Mouse (Mus musculus): ENCODE data around the gene Gm10985. TPM values are rescaled to one million over a fixed set of nuclear protein-coding genes. Genes with fewer than 3 reads are reported as not detected.

Gm10985 gene
- polyA plus RNA-seq (2012; rRNA removed): not detected in 2 replicates

DNA sequence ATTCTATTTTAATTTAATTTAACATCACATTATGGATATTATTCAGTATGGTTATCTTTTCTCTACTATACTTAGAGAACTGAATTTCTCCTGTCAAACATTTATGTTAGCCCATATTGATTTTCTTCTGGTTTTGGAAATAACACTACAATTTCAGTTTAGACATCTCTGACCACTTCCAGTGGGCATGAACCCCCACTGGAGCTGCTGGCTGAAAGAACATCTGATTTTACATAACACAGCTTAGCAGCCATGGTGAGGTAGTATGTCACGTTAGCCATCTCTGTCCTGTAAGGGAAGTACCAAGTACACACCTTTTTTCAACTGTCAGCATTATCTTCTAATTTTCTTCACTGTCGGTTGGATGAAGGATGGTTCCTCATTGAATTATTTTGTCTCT, at the start of gene Gm10985:
Gene Gm10985 (plus strand): TSS at position 301 of the 400 bp plus-strand sequence.
- DNase-seq (ENCODE audit: low spot score): no peak

DNA sequence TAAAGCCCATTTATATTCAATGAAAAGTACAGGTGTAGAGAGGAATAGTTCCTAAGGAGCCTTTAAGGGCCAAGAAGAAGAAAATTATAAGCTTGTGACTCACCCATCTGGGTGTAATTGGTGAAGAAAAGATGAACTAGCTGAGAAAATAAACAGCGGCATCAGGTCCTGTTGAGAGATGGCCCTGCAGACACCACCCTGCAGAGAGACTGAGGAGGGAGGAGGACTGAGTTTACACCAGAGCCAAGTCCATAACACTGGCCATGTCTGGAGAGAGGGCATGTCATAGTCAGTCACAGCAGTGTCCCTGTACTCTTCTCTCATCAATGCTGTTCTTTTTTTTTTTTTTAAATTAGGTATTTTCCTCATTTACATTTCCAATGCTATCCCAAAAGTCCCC, 48.0 kb upstream of the Gm10985 start:
- DNase-seq (ENCODE audit: low spot score): no peak

DNA sequence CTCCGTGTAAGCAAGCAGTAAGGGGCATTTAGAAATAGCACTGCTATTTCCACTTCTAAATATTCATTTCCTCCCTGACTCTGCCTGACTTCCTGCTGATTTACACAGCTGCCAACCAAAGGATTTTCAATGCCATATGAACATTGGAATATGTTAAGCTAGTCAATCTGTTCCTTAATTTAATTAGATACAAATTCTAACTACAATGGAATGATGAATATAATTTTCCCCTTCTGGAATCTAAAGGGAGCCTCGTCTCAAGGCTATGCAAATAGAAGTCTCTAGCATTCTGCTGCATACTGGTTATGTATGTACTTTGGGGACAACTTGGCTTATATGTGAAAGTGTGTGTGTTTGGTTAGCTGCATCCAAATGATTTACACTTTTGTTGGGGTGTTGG, 45.2 kb upstream of the Gm10985 start:
- no peak for DNase-seq (ENCODE audit: low spot score)

DNA sequence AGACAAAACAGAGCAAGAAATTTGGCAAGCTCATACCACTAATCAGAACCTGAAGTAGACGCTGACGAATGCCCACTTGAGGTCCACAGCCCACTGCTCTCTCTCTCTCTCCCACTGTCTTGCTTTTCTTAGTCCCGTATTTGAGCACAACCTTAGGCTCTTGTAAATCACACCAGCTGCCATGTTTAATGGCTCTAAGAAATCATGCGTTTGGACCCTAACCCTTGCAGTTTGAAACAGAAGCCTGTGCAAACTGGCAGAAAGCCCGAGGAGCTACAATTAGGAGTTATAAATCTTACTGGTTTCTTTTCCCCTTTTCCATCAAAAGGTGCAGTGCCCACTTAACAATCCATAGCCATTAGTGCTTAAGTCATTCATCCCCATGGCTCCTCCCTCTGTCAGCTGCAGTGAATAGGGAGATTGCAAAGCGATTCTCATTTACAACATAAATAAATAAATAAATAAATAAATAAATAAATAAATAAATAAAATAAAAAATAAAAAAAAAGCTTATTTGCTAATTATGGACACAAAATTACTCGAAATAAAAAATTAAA, 31.4 kb upstream of the Gm10985 start:
- DNase-seq (ENCODE audit: low spot score): no peak

DNA sequence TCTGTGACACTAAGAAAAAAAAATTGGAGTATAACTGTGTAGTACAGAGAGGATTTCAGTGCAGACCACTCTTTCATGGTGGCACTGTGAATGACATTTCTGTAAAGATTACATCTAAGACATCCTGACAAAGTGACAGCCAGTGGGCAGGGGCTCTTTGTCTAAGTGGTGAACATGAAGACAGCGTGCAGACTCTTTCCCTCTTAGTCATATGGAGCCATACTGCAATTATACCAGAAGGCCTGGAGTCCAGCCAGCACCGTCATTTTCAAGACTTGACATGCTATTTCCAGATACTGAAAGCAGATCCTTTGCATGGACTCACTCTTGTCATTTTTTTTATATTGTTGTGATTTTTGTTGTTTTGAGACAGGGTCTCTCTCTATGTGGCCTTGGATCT, 10.6 kb upstream of the Gm10985 start:
- no peak for DNase-seq (ENCODE audit: low spot score)

DNA sequence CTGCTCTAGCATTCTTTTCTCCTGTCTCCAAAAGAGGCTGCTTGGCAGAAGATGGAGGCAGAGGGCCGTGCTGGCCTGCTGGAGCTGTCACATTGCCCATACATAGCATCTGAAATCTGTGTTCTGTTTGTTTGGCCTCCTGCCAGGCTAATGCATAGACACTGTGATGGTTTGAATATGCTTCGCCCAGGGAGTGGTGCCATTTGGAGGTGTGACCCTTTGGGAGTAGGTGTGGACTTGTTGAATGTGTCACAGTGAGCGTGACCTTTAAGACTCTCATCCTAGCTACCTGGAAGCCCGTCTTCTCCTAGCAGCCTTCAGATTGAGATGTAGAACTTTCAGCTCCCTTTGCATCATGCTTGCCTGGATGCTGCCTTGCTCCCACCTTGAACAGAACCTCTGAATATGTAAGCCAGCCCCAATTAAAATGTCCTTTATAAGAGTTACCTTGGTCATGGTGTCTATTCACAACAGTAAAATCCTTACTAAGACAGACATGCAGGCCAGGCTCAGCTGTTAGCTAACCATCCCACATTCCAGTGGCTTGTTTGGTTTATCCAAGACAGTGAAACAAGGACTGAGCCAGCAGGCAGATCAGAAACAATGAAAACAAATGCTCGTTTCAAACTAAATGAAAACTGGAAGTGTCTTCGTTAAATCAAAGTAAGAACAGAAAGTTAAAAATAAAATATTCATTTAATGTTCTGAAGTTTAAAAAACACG, 1.5 kb downstream of the Gm10985 start:
- DNase-seq (ENCODE audit: low spot score): no peak

DNA sequence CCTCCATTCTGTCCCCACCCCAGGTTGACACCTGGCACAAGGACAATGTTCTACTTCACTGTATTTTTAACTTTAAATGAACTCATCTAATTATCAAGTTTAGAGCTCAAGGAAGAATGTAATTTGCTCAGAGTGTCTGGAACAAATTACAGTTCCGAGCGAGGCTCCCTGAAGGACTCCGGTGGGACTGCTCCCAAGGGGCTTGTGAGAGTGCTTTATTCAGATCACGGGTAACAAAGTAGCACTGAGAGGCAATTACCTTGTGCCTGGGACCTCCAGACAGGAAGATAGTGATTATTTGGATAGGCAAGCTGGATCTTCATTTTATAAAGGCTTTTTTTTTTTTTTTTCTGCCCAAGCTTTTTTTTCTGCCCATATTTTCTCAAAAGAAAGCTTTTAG, 2.8 kb downstream of the Gm10985 start:
- no peak for DNase-seq (ENCODE audit: low spot score)

DNA sequence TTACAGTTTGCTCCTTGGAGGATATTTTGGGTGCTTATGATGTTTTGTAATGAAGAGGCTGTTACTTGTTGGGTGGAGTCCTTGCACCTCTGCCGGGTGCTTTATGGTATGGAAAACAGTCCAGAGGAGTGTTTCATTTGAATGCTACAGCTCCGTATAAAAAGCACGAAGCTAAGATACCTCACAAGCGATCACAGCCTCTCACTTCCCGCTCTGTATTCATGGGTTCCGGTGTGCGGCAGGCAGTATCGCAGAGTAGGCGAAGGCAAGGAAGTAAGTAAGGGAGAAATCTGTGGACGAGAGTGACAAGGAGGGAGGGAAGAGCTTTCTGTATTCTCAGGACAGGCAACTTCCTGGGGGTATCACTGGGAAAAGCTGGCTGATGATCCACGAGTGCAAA, 3.4 kb downstream of the Gm10985 start:
- DNase-seq (ENCODE audit: low spot score): no peak

DNA sequence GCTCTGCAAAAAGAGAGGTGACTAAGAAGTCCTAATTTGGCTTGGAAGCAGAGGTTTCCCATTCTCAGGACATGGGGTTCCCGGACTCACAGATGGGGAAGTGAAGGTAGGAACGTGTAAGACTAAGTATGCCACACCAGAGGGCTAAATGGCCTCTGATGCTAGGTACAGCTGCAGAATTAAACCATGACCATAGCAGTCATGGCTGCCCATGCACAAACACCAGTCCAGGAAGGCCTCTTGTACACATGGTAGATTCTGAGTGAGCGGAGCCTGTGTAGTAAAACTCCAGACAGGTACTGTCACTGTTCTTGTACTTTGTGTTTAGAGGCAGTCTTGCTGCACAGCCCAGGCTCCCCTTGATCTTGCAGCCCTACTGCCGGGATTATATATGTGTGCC, 9.4 kb downstream of the Gm10985 start:
- no peak for DNase-seq (ENCODE audit: low spot score)

DNA sequence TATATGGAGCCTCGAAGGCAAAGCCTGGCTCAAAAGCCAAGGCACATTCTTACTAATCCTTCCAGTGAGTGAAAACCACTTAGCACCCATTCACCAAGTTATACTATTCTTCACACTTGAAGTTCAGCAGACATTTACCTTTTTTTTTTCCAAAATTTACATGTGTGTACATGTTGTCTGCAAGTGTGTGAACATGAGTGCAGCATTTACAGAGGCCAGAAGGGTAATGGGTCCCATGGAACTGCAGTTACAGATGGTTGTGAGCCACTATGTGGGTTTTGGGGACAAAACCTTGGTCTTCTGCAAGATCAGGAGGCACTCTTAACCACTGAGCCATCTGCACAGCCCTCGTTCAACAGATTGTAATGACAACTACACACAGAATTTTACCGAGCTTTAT, 9.9 kb downstream of the Gm10985 start:
- DNase-seq (ENCODE audit: low spot score): no peak

DNA sequence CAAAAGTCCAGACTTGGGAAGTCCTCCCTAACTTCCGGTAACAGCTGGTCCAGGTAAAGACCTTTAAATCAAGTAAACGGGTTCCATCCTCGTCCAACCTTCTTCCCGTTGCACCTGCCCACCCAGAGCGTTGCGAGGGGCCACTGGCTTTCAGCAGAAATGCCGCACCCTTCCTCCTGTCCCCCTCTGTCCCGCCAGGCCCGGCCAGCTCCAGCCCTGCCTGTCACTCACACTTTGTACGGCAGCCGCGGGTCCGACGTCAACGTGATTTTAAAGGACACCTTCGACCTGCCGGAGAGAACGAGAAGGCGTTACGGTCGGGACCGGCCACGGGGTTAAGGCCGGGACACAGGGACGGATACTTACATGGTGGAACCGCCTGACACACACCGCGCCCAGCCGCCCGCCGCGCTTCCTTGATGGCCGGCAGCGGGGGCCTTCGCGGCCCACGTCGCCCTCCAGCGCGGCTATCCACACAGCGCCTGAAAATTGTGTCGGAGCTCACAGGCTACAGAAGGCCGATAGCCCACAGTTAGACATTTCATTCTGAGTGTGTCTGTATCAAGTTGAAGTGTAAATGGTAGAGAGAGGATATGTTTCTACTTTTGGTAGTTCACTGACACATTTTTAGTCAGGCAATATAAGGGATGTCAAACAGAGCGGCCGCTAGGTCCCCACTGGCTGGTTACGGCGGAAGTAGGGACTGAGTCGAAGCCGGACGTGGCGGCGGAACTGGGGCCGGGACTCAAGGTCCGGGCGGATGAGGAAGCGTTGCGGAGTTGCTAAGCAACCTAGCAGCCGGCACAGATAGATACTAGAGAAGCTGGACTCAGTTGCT, 18.7 kb downstream of the Gm10985 start, which contains the start of gene Ufm1:
Gene Ufm1 (minus strand): TSS at position 448 of the 838 bp plus-strand sequence.
- DNase-seq (ENCODE audit: low spot score): peak; percentile 77

DNA sequence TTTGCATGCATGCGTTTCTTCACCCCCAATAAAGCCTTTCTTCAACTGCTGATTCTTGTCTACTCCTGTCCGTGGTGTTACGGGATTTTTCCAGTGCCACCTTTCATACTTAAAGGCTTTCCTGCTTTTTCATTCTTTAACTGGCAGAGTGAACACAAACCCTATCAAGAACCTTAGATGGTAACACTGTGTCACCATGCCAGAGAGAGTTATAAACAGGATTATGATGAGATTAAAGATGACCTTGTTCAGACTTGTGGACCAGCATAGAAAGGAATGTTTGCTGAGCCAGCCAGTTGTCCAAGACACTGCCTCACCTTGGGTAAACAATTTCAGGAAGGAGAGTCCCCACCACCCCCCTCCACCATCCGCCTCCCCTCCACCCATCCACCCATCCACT, 23.3 kb downstream of the Gm10985 start:
- DNase-seq (ENCODE audit: low spot score): no peak

DNA sequence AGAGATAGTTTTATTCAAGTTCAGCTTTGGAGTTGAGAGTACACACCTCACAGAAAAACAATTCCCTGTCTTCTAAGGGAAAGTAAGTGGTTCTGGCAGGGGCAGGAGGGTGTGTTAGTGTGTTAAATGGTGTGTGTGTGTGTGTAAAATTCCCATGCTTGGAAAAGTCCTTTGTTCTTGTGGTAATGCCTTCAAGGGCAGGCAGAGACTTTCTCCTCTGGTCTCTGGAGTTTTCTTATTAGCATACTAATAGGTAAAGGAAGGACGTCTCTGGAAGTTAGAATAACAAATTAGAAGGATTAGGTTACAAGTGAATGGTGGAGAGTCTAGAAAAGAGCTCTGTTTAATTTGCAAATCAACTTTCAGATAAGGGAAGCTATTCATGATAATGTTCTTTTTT, 24.4 kb downstream of the Gm10985 start:
- no peak for DNase-seq (ENCODE audit: low spot score)

DNA sequence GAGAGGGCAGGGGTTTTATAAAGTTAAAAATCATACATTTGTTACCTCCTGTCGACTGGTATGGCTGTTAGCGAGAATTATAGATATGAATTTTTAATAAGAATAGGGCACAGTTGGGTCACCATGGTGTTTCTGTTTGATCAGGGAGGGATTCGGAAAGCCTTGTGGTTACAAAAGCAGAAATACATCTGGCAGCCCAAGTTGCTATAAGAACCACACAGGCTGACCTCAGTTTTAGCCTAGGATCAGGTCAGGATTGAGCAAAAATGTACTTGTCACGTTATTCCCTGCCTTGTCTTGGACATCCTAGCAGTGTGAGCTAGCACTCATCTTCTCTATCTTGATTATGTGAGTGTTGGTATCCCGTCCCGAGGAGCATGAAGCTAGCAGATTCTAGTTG, 25.6 kb downstream of the Gm10985 start:
- DNase-seq (ENCODE audit: low spot score): no peak

DNA sequence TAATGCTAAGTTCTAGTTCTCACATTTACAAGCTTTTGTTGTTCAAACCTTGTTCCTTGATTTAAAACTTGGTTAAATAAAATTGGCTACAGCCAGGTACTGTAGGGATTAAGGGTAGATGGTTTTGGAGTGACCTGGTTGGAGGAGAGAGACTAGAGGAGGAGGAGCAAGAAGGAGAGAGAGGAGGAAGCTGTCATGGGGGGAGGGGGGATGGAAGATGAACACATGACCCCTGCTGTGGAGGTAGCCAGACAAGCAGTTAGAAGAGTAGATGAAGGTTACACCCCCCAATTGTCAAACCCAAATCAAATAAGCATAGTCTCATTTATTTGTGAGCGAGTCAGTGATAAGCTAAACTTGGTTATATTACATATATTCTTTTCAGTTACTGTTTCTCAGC, 26.7 kb downstream of the Gm10985 start:
- DNase-seq (ENCODE audit: low spot score): no peak

DNA sequence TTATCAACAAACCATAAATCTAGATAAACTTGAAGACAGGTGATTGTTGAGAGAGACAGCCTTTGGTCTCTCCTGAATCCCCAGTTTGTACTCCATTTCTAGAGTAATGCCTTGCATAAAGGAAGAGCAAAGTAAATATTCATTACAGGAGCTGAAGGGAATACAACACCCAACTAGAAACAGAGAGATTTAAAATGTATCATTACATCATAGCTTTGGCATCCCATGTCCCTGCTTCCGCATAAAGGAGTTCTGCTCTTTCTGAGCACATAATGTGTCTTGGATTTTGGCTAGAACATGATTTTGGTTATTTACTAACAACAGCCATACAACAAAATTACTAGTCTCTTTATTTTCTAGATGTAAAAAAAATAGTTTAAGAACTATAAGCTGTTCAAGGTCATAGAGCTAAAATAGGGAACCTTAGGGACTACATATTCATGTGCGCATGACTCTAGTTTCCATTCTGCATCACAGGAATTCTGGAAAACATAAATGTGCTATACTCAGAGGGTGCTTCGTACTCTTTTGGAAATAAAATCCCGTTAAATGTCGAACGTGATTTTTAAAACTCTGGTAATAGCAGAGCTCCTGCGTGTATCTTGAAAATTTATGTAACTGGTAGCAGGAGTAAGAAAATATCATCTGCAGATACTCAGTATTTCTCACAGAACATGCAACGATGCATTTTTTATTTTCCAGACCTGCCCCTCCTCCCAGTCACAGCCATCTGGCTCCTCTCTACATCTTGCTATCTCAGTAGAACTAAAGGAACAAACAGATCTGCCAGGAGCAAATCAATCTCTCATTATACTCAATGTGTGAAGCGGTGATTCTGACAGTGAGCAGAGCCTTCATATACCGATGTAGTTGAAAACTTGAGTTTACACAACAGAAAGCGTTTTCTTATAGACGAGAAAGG, 46.0 kb downstream of the Gm10985 start:
- DNase-seq (ENCODE audit: low spot score): no peak

Other genes starting within 250 kb of the Gm10985 start
- 18.6 and 24.1 TPM in 2 replicates for gene Frem2, start 187.7 kb upstream of the Gm10985 start, polyA plus RNA-seq (2012; rRNA removed)
- gene Ufm1, start 18.7 kb downstream of the Gm10985 start, polyA plus RNA-seq (2012; rRNA removed): 49.1 and 52.6 TPM in 2 replicates